Mouse (Mus musculus): ENCODE data around the gene Slc9b2. TPM values are rescaled to one million over a fixed set of nuclear protein-coding genes. Genes with fewer than 3 reads are reported as not detected.
A peak's percentile ranks its signal among the peaks of the same experiment; 100 is the strongest.

The Slc9b2 gene
- polyA plus RNA-seq, 1 experiment, result 0.26 TPM

- H3K36me3 ChIP-seq (ENCODE audit: control insufficient read depth, insufficient read depth, low read length), result no peaks in the 10 kb centered on the region
- no peak overlapping the region for H3K27ac ChIP-seq (ENCODE audit: control insufficient read depth, insufficient read depth, low read depth, low read length)
- H3K4me1 ChIP-seq (ENCODE audit: control insufficient read depth, insufficient read depth, low read length), result no peaks in the 10 kb centered on the region
- no peaks in the 10 kb centered on the region for H3K27me3 ChIP-seq (ENCODE audit: control insufficient read depth, insufficient read depth, low read length)
- no peak overlapping the region for H3K4me3 ChIP-seq (ENCODE audit: control insufficient read depth, low read depth, low read length)
- TF ChIP-seq CTCF (IDR thresholded peaks at IDR 0.05; ENCODE audit: control insufficient read depth, insufficient read depth, insufficient replicate concordance, low read depth, low read length), result no peak
- TF ChIP-seq POLR2A (IDR thresholded peaks at IDR 0.05; ENCODE audit: control insufficient read depth, low read depth, low read length), result no peak
Observed at GRCm38 (mm10) chr3:135280160-135280559, 27.3 kb upstream of the Slc9b2 start.

DNA sequence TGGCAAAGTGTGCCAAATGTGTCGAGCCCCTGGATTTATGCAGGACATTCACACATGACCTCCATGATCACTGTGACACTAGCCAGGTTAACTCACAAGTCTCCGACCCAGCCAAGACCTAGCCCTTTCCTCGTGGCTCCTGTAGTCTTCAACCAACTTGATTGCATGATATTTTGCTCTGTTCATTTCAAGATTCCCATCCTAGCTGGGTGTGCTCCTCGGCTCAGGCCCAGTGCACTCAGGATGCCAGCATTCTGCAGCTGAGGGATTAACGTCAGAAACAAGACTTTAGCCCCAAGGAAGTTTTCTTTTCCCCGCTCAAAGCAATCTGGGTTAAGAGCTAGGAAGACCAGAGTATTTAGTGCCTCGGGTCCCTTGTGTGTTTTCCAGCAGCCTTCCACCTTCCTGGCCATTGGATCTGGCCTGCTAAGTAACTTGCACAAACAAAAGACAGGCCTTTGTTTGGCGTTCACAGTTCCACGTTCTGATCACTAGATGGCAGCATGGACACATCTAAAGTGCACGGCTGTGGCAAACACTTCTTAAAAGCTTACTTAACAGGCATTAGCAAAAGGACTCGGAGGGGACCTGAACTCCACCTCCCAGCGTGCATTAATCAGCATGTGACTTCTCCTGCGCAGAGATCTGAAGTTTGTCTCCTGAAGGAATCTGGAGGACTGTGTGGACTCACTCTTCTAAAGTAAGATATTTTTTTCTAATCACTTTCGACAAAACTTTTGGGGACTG, 26.7 kb upstream of the Slc9b2 start, which contains the start of gene Bdh2:
Gene Bdh2, plus strand, starts transcription at position 553 of the 747 bp plus-strand sequence.
- no peak within 1 kb of the TSS for H3K27ac ChIP-seq (ENCODE audit: control insufficient read depth, insufficient read depth, low read depth, low read length)
- H3K4me1 ChIP-seq (ENCODE audit: control insufficient read depth, insufficient read depth, low read length), result no peaks in the 10 kb centered on the region
- H3K36me3 ChIP-seq (ENCODE audit: control insufficient read depth, insufficient read depth, low read length), result no peaks in the 10 kb centered on the region
- H3K4me3 ChIP-seq (ENCODE audit: control insufficient read depth, low read depth, low read length), result no peak within 1 kb of the TSS
- TF ChIP-seq POLR2A (IDR thresholded peaks at IDR 0.05; ENCODE audit: control insufficient read depth, low read depth, low read length) (no peak), CTCF (IDR thresholded peaks at IDR 0.05; ENCODE audit: control insufficient read depth, insufficient read depth, insufficient replicate concordance, low read depth, low read length) (peak; percentile 4; the same call in 1 of the 2 replicates)
- H3K27me3 ChIP-seq (ENCODE audit: control insufficient read depth, insufficient read depth, low read length), result no peaks in the 10 kb centered on the region

- no peak overlapping the region for H3K4me3 ChIP-seq (ENCODE audit: control insufficient read depth, low read depth, low read length)
- H3K27me3 ChIP-seq (ENCODE audit: control insufficient read depth, insufficient read depth, low read length), result no peaks in the 10 kb centered on the region
- H3K27ac ChIP-seq (ENCODE audit: control insufficient read depth, insufficient read depth, low read depth, low read length), result no peak overlapping the region
- no peaks in the 10 kb centered on the region for H3K36me3 ChIP-seq (ENCODE audit: control insufficient read depth, insufficient read depth, low read length)
- H3K4me1 ChIP-seq (ENCODE audit: control insufficient read depth, insufficient read depth, low read length), result no peaks in the 10 kb centered on the region
- no peak for TF ChIP-seq CTCF (IDR thresholded peaks at IDR 0.05; ENCODE audit: control insufficient read depth, insufficient read depth, insufficient replicate concordance, low read depth, low read length)
- no peak for TF ChIP-seq POLR2A (IDR thresholded peaks at IDR 0.05; ENCODE audit: control insufficient read depth, low read depth, low read length)
Observed at GRCm38 (mm10) chr3:135281701-135282100, 25.8 kb upstream of the Slc9b2 start.

GRCm38 (mm10) chr3:135285256-135285655, 22.2 kb upstream of the Slc9b2 start:
- no peaks in the 10 kb centered on the region for H3K4me1 ChIP-seq (ENCODE audit: control insufficient read depth, insufficient read depth, low read length)
- H3K36me3 ChIP-seq (ENCODE audit: control insufficient read depth, insufficient read depth, low read length), result no peaks in the 10 kb centered on the region
- TF ChIP-seq POLR2A (IDR thresholded peaks at IDR 0.05; ENCODE audit: control insufficient read depth, low read depth, low read length), result no peak
- no peak for TF ChIP-seq CTCF (IDR thresholded peaks at IDR 0.05; ENCODE audit: control insufficient read depth, insufficient read depth, insufficient replicate concordance, low read depth, low read length)
- no peak overlapping the region for H3K27ac ChIP-seq (ENCODE audit: control insufficient read depth, insufficient read depth, low read depth, low read length)
- no peaks in the 10 kb centered on the region for H3K27me3 ChIP-seq (ENCODE audit: control insufficient read depth, insufficient read depth, low read length)
- no peak overlapping the region for H3K4me3 ChIP-seq (ENCODE audit: control insufficient read depth, low read depth, low read length)

DNA sequence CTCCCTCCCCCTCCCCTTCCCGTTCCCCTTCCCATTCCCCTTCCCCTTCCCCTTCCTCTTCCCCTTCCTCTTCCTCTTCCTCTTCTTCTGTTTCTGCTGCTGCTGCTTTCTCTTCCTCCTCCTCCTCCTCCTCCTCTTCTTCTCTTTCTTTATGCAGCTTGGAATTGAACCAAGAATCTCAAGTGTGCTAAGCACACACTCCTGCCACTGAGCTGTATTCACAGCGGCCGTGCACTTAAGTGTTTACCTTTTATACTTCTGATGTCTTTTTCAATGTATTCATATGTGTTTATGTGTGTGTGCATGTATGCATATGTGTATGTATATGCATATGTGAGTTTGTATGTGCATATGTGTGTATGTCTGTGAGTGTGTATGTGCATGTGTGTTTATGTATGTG, 21.7 kb upstream of the Slc9b2 start:
- H3K4me1 ChIP-seq (ENCODE audit: control insufficient read depth, insufficient read depth, low read length), result no peaks in the 10 kb centered on the region
- no peaks in the 10 kb centered on the region for H3K36me3 ChIP-seq (ENCODE audit: control insufficient read depth, insufficient read depth, low read length)
- no peak for TF ChIP-seq CTCF (IDR thresholded peaks at IDR 0.05; ENCODE audit: control insufficient read depth, insufficient read depth, insufficient replicate concordance, low read depth, low read length)
- TF ChIP-seq POLR2A (IDR thresholded peaks at IDR 0.05; ENCODE audit: control insufficient read depth, low read depth, low read length), result no peak
- no peak overlapping the region for H3K4me3 ChIP-seq (ENCODE audit: control insufficient read depth, low read depth, low read length)
- no peaks in the 10 kb centered on the region for H3K27me3 ChIP-seq (ENCODE audit: control insufficient read depth, insufficient read depth, low read length)
- H3K27ac ChIP-seq (ENCODE audit: control insufficient read depth, insufficient read depth, low read depth, low read length), result no peak overlapping the region

DNA sequence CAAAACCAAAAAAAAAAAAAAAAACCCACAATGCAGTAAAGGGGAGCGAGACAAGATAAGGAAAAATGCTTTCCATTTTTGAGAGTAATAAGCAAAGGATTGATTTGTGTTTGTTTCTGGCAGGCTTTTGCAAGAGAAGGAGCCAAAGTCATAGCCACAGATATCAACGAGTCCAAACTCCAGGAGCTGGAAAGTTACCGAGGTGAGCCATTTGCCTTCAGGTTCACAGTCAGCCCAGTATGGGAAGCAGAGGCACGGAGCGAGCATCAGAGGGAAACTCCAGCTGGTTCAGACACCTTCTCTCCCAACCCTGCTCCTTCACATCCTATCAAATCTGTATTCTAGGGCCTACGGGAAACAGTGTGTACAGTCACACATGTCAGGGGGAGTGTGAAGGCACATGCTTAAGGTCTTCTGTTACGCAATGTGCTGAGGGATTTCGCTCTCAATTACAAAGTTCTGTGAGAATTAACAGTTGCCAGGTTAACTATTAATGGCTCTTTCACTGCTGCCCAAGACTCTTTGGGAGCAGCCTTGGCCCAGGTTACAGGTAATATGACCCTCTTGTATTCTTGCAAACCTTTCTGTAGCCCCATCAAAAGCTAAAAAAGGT, 19.3 kb upstream of the Slc9b2 start:
- TF ChIP-seq POLR2A (IDR thresholded peaks at IDR 0.05; ENCODE audit: control insufficient read depth, low read depth, low read length) (no peak), CTCF (IDR thresholded peaks at IDR 0.05; ENCODE audit: control insufficient read depth, insufficient read depth, insufficient replicate concordance, low read depth, low read length) (no peak)
- no peak overlapping the region for H3K4me3 ChIP-seq (ENCODE audit: control insufficient read depth, low read depth, low read length)
- no peaks in the 10 kb centered on the region for H3K27me3 ChIP-seq (ENCODE audit: control insufficient read depth, insufficient read depth, low read length)
- H3K4me1 ChIP-seq (ENCODE audit: control insufficient read depth, insufficient read depth, low read length), result no peaks in the 10 kb centered on the region
- no peaks in the 10 kb centered on the region for H3K36me3 ChIP-seq (ENCODE audit: control insufficient read depth, insufficient read depth, low read length)
- H3K27ac ChIP-seq (ENCODE audit: control insufficient read depth, insufficient read depth, low read depth, low read length), result no peak overlapping the region

DNA sequence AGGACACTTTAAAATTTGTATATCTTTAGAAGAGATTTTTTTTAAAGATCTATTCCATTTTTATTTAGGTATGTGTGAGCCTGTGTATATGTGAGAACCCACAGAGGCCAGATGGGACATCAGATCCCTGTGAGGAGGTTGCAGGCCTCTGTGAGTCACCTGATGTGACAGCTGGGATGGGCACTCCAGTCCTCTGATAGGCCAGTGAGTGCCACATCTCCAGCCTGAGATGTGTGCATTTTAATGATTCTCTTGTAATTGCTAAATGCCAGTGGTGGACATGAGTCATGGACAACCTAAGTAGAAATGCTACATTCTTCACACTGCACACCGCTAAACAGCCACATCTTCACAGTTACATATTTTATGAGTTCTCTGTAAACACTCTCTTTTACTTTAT, 18.4 kb upstream of the Slc9b2 start:
- TF ChIP-seq POLR2A (IDR thresholded peaks at IDR 0.05; ENCODE audit: control insufficient read depth, low read depth, low read length) (no peak), CTCF (IDR thresholded peaks at IDR 0.05; ENCODE audit: control insufficient read depth, insufficient read depth, insufficient replicate concordance, low read depth, low read length) (no peak)
- no peak overlapping the region for H3K4me3 ChIP-seq (ENCODE audit: control insufficient read depth, low read depth, low read length)
- H3K4me1 ChIP-seq (ENCODE audit: control insufficient read depth, insufficient read depth, low read length), result no peaks in the 10 kb centered on the region

More for the DNA sequence above, 18.4 kb upstream of the Slc9b2 start:
- H3K27ac ChIP-seq (ENCODE audit: control insufficient read depth, insufficient read depth, low read depth, low read length), result no peak overlapping the region
- no peaks in the 10 kb centered on the region for H3K36me3 ChIP-seq (ENCODE audit: control insufficient read depth, insufficient read depth, low read length)
- H3K27me3 ChIP-seq (ENCODE audit: control insufficient read depth, insufficient read depth, low read length), result no peaks in the 10 kb centered on the region
